Mouse (Mus musculus) left cerebral cortex, postnatal 4 days (tissue): Measurements from ENCODE around the gene Usp34. TPM values are rescaled to one million over a fixed set of nuclear protein-coding genes. Genes with fewer than 3 reads are reported as not detected.
A peak's percentile ranks its signal among the peaks of the same experiment; 100 is the strongest.
"Not testable (repeated sequence)": the region's sequence is repeated elsewhere in the genome, so short reads cannot be mapped to it uniquely, and the experiment has no call there.

Experiments used
- DNase-seq: peaks from one replicate; pipeline ENCODE4 v3.0.0-alpha.2; 2022
- intact Hi-C: fragments of 180-260 bp; cut with DNase I; formaldehyde crosslinking; loops from one replicate; pipeline ENCODE4 v1.15.1; 2025
- total RNA-seq, 2 experiments: library from RNA; stranded (reverse); gene quantifications; 2 replicates each; pipeline ENCODE4 v1.2.3; 2021

Usp34 gene
- 100 to 1,000 TPM; 138 to 139 TPM for total RNA-seq

- intact Hi-C loops, result no loop called here
- peak; percentile 85 for DNase-seq
Measured at GRCm38 (mm10) chr11:23306764-23307565, at the start of gene Usp34. Gene Usp34, plus strand, starts transcription at chr11:23306895.

GRCm38 (mm10) chr11:23259073-23259472 is 47.6 kb upstream of the Usp34 start:
- no peak for DNase-seq
- intact Hi-C loops, result loop anchor here (10.0 kb wide), 1 partner anchor 114 kb away; no protein-coding TSS in a partner anchor

- no peak for DNase-seq
- intact Hi-C loops, result loop anchor here (10.0 kb wide), 1 partner anchor 115 kb away; no protein-coding TSS in a partner anchor
Measured at GRCm38 (mm10) chr11:23259481-23259880, 47.2 kb upstream of the Usp34 start.

- intact Hi-C loops, result no loop called here
- no peak for DNase-seq
Measured at GRCm38 (mm10) chr11:23260186-23260585, 46.5 kb upstream of the Usp34 start.

GRCm38 (mm10) chr11:23261490-23261889 is 45.2 kb upstream of the Usp34 start:
- intact Hi-C loops, result no loop called here
- DNase-seq, result no peak

- DNase-seq, result no peak
- intact Hi-C loops, result no loop called here
Measured at GRCm38 (mm10) chr11:23264949-23265348, 41.7 kb upstream of the Usp34 start.

GRCm38 (mm10) chr11:23271770-23272724 is 34.6 kb upstream of the Usp34 start:
- intact Hi-C loops, result loop anchor here (5.0 to 10.0 kb wide), 2 partner anchors 265 to 637 kb away; partner anchors contain the start of gene Fam161a
- DNase-seq, result no peak

- no peak for DNase-seq
- intact Hi-C loops, result loop anchor here (5.0 to 10.0 kb wide), 2 partner anchors 283 to 641 kb away; partner anchors contain the start of gene Cct4
Measured at GRCm38 (mm10) chr11:23275780-23276179, 30.9 kb upstream of the Usp34 start.

GRCm38 (mm10) chr11:23284469-23284868 is 22.2 kb upstream of the Usp34 start:
- intact Hi-C loops, result loop anchor here (10.0 kb wide), 1 partner anchor 320 kb away; no protein-coding TSS in a partner anchor
- no peak for DNase-seq

- DNase-seq, result not testable (repeated sequence)
- intact Hi-C loops, result loop anchor here (10.0 kb wide), 1 partner anchor 316 kb away; no protein-coding TSS in a partner anchor
Measured at GRCm38 (mm10) chr11:23288866-23289265, 17.8 kb upstream of the Usp34 start.

GRCm38 (mm10) chr11:23297379-23297778 is 9.3 kb upstream of the Usp34 start:
- no peak for DNase-seq
- intact Hi-C loops, result no loop called here

GRCm38 (mm10) chr11:23298301-23298700 is 8.4 kb upstream of the Usp34 start:
- no peak for DNase-seq
- intact Hi-C loops, result no loop called here

- no peak for DNase-seq
- intact Hi-C loops, result no loop called here
Measured at GRCm38 (mm10) chr11:23299910-23300309, 6.8 kb upstream of the Usp34 start.

GRCm38 (mm10) chr11:23303126-23303525 is 3.6 kb upstream of the Usp34 start:
- intact Hi-C loops, result no loop called here

GRCm38 (mm10) chr11:23305101-23305672 is 1.5 kb upstream of the Usp34 start:
- DNase-seq, intact Hi-C loops: not testable (repeated sequence)

More at GRCm38 (mm10) chr11:23303126-23303525, 3.6 kb upstream of the Usp34 start:
- no peak for DNase-seq

GRCm38 (mm10) chr11:23305673-23306608 is 754 bp upstream of the Usp34 start:
- peak; percentile 98 for DNase-seq
- intact Hi-C loops, result no loop called here

GRCm38 (mm10) chr11:23307566-23307920 is 848 bp downstream of the Usp34 start:
- DNase-seq, result no peak
- intact Hi-C loops, result no loop called here

- intact Hi-C loops, result no loop called here
Measured at GRCm38 (mm10) chr11:23313496-23313895, 6.8 kb downstream of the Usp34 start.

GRCm38 (mm10) chr11:23329413-23329812 is 22.7 kb downstream of the Usp34 start:
- intact Hi-C loops, result no loop called here

More at GRCm38 (mm10) chr11:23313496-23313895, 6.8 kb downstream of the Usp34 start:
- DNase-seq, result no peak

More at GRCm38 (mm10) chr11:23329413-23329812, 22.7 kb downstream of the Usp34 start:
- DNase-seq, result no peak
